Mouse (Mus musculus): ENCODE results near the gene Isoc2a.
"Not testable (repeated sequence)": the region's sequence is repeated elsewhere in the genome, so short reads cannot be mapped to it uniquely, and the experiment has no call there.

Gene Isoc2a

DNA sequence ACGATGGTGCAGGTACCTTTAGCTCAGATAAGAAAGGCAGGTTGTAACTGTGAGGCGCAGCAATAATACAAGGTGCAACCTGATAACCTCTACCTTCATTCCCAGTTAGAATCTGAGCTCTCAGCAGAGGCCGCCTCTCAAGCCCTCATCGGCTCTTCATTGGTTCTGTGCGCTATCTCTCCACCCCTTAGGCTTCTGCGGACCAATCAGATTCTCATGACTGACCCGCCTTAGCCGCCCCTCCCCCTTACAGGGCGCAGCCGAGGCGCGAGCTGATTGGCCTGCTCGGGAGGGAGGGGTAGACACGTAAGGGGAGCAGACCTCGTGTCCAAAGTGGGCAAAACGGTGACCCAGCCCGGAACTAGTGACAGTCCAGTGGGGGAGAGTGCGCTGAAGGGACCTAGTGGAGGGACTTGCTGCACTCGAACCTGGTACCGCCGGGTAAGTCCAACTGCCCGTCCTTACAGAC lies at the start of gene Isoc2a:
Gene Isoc2a, plus strand, starts transcription at position 401 of the 469 bp plus-strand sequence.
- DNase-seq (ENCODE audit: low read depth): peak; percentile 95

DNA sequence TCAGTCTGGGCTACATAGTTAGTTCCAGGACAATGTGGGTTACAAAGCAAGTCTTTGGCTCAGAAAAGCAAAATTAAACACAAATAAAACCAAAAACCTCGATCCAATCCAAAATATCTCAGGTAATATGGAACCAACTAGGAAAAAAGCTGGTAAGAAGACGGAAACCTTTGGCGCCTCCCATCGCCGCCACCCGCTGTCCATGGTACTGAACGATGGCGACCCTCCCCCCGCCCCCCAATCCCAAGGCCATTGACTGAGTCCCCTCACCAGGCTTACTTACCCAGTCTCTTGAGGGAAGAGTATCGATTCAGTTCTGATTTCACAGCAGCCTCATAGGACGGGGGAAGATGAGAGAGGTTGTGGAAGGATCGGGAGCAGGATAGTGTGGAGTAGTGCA lies 46.5 kb upstream of the Isoc2a start:
- DNase-seq (ENCODE audit: low read depth): no peak

GRCm38 (mm10) chr7:4835631-4836327 lies 41.2 kb upstream of the Isoc2a start:
- DNase-seq (ENCODE audit: low read depth): no peak

DNA sequence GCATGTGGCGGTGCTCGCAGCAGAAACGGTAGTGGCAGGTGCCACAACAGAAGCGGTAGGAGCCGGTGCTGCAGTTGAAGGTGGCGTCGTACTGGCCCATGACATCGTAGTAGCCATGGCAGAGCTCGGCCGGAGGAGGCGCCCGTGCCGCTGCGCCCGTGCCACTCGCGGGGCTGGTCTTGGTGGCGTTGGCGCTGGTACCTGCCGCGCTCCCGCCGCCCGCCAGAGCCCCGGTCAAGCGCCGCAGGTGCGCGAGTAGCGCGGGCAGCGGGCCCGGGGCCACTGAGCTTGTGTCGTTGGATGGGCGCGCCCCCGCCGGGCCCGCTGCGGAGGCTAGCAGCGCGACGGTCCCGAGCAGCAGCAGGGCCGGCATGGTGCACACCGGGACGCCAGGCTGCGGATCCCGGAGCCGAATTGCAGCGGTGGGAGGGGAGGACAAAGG lies 40.6 kb upstream of the Isoc2a start:
- DNase-seq (ENCODE audit: low read depth): peak; percentile 86

DNA sequence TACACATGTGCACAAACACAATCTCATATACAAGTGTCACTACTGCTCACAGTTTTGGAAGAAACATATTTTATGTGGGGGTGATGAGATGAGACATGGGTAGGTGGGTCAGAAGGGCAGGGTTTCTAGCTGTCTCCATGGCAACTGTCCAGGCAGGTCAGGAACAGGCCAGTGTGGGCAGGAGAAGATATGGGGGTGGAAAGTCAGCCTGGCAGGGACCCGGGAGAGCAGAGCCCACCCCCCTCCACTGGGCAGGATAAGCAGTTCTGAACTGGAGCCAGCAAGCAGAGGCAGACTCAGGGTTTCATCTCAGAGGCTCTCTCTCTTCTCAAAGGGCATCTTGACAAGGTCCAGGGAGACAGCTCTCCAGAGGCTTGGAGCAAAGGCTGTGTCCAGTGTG lies 39.3 kb upstream of the Isoc2a start:
- no peak for DNase-seq (ENCODE audit: low read depth)

DNA sequence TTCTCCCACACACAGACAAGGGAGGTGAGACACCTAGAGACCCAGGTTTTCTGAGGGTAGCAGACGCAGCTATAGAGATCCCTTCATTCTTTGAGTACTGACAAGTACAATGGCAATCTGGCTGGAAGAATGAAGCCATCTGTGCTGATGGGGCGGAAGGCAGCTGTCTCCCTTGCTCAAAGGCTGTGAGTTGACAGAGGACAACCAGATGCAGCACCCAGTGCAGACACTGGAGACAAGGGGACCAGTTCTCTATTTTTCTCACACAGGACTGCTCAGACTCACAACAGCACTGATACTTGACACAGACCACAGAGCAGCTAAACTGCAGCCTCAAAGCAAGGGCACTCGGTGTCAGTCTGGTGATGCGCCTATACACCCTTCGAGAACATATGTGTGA lies 34.9 kb upstream of the Isoc2a start:
- DNase-seq (ENCODE audit: low read depth): no peak

DNA sequence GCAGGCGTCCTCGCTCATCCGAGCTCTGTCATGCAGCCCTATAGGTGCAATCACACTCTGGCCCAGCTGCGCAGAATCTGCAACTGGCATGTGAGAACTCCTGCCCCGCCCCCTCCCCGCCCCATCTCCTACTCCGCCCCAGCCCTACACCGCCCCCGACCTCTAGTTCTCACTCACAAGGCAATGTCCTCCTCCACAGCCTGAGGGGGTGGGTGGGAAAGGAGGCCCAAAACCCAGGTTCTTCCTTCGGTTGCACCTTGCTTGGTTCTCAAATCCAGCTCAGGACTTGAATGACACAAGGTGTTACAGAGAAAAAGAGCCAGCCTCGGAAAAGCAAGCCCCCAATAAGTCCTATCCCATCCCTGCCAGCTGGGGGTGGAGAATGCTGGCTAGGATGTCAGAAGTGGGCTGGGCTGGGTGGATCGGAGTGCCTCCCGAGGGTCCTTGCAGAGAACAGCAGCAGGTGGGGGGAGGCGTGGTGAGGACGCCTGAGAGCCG lies 34.3 kb upstream of the Isoc2a start:
- peak; percentile 63 for DNase-seq (ENCODE audit: low read depth)

DNA sequence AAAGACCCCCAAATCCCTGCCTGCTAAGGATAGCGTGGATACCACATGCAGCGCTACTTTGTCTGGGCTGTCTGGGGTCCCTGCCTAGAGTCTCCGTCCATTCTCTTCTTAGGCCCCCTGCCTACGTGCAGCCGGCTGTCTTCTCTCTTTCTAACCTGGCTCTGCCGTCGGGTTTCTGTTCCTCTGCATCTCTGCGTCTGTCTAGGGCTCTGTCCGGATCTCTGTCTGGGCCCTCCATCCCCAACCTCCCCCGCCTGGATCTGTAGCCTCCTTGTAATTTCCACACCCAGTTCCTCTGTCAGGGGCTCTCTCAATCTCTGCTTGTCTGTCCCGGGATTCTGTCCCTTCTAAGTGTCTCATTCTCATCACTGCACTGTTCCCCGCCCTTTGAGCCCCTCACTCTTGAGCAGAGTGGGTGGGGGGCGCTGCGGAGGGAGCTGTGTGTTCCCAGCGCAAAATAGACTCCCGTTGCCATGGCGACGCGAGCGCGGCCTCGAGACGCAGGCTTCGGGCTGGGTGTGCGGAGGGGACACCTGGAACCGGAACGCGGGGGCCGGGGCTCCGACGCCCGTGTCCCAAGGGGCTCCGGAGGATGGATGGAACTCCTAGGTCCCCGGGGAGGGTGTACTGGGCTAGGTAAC lies 33.2 kb upstream of the Isoc2a start:
- peak; percentile 36 for DNase-seq (ENCODE audit: low read depth)

GRCm38 (mm10) chr7:4844245-4844916 lies 32.6 kb upstream of the Isoc2a start, which contains the start of gene Shisa7:
TSS of gene Shisa7 (minus strand) at chr7:4844696.
- DNase-seq (ENCODE audit: low read depth): no peak

- no peak for DNase-seq (ENCODE audit: low read depth)
Observed at GRCm38 (mm10) chr7:4844917-4845309, 32.0 kb upstream of the Isoc2a start.

- DNase-seq (ENCODE audit: low read depth): no peak
Observed at GRCm38 (mm10) chr7:4849372-4849771, 27.6 kb upstream of the Isoc2a start.

DNA sequence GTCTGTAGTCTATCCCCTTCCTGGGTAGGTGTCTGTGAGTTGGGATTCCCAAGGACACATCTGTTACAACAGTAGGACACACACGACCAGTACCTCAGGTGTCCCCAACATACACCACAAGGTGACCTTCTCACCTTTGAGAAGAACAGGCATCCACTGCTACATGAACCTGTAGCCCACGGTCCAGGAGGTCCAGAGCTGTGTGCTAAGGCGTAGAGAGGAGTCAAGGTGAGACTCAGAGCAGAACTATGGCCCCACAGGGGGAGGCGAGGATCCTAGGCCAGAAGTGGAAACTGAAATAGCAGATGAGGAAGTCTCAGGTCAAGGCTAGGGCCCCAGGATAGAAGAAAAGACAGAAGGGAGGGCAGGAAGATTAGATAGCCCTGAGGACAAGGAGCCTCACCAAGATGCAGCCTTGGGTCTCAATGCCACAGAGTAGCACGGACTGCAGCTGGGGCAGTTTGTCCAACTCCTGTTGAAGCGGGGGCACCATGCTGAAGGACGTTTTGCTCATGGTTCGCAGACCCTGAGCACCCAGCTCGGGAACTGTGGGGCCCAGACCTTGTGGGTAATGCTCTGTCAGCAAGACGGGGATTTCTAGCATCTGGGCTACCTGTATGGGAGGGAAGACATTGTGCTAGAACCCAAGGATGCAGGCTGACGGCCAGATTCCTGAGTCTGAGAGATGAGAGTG lies 26.2 kb upstream of the Isoc2a start:
- DNase-seq (ENCODE audit: low read depth): no peak

DNA sequence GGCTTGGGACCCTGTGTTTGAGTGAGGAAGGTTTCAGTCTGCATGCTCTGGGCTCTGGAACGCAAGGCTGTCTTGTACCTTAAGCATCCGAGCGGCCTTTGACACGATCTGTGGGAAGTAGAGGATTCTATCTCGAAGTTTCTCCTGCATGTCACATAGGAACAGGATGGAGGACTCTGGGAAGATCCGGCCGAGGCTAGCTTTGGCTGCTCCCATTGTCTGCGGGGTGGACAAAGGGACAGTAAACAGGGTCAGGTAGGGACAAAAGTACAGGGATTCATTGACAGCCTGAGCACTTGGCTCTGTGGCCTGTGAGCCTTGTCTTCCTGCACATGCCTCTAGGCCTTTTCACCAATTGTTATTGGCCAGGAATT lies 25.7 kb upstream of the Isoc2a start:
- DNase-seq (ENCODE audit: low read depth): no peak

DNA sequence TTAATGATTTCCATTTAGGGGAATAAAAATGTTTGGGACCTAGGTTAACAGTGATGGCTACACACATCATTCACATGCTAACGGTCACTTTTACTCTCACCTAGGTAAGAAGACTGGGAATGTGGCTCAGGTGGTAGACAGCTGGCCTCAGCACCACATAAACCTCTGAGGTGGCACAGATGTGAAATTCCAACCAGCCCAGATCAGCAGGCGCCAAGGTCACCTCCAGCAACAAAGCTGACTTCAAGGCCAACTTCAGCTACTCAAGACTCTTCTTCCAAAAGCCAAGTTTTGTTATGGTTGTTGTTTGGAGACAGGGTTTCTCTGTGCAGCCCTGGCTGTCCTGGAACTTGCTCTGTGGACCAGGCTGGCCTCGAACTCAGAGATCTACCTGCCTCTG lies 23.3 kb upstream of the Isoc2a start:
- DNase-seq (ENCODE audit: low read depth): no peak

DNA sequence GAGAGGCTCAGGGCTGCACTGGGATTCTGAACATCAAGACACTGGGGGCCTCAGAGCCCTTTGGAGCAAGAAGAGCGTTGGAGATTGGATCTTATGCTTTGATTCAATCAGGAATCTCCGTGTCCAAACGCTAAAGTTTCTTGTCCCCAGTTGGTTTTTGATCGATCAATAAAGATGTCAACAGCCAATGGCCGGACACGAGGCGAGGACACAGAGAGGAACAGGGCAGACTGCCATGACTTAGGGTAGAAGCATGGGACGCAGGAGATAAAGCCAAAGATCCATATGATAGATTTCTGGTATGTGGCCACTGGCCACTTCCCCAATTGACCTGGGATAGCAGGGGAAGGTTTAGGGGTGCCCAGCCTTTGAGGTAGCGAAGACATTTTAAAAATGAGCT lies 20.4 kb upstream of the Isoc2a start:
- DNase-seq (ENCODE audit: low read depth): no peak

GRCm38 (mm10) chr7:4857321-4857720 lies 19.6 kb upstream of the Isoc2a start:
- DNase-seq (ENCODE audit: low read depth): no peak

- DNase-seq (ENCODE audit: low read depth): no peak
Observed at GRCm38 (mm10) chr7:4859418-4859978, 17.5 kb upstream of the Isoc2a start.

DNA sequence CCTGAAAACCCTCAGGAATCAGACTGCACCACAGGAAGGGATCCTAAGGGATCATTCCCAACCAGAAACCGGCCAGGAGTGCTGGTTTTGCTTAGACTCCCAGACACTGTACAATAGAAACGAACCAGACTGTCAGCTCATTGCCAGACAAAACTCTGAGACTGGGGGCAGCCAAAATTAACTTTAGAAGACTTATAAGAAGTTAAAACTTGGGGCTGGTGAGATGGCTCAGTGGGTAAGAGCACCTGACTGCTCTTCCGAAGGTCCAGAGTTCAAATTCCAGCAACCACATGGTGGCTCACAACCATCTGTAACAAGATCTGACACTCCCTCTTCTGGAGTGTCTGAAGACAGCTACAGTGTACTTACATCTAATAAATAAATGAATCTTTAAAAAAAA lies 16.0 kb upstream of the Isoc2a start:
- DNase-seq (ENCODE audit: low read depth): not testable (repeated sequence)

DNA sequence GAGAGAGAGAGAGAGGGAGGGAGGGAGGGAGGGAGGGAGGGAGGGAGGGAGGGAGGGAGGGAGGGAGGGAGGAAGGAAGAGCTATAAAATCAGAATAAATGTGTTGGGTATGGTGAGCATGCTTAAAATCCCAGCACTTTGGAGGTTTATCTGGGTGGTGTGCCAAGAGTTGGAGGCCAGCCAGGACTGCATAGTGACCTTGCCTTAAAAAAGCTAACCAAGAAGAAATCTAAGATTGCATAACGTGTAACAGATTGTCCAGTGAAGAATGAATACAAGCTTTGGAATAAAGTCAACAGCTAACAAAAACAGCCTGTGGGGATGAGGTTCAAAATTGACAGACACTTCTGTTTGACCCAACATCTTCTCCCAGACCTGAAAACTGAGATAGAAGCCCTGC lies 13.9 kb upstream of the Isoc2a start:
- DNase-seq (ENCODE audit: low read depth): no peak

DNA sequence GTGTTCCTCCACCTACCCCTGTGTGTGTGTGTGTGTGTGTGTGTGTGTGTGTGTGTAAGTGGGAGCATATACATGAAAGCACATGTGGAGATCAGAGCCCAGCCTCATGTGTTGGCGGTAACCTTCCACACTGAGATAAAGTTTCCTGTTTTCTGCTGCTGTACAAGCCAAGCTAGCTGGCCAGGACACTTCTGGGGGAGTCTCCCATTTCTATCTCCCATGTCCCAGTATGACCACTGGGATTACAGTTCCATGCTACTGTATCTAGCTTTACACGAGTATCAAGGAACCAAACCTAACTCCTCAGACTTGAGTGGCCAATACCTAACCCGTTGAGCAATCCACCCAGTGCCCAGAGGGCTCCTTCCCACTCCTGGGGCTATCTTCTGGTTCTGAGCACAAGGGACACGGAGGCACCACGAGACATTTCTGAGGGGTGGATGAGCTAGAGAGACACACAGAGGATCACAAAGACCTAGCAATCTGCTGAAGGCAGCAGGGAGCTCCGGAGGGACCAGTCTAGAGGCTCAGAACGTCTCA lies 13.3 kb upstream of the Isoc2a start:
- DNase-seq (ENCODE audit: low read depth): no peak

DNA sequence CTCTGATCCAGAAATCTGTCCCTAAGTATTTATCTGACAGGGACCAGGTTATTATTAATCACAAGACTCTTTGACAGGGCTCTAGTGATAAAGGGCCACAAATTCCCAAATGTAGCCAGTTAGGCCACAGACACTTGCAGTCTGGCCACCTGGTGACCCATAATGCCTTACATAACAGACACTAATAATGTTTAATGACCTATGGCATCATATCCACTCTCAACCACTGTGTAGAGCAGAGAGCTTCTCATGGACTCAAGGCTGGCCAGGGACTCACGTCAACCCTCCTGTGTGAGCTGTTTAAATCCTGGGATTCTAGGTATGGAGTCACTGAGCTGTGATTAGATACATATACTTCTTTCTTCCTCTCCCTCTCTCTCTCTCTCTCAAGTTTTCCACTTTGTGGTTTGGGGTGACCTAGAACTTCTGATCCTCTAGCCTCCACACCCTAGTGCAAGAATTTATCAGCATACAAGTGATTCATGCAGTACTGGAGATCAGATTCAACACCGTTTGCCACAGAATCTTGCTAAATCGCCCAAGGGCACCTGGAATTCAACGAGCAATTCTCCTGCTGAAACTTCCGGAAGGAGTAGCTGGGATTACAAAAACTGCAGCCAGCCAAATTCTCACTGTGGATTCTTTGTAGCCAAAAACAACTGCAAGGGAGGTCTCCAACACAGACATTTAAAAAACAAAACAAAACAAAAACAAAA lies 12.7 kb upstream of the Isoc2a start:
- no peak for DNase-seq (ENCODE audit: low read depth)
